Mouse (Mus musculus): ENCODE measurements around the gene Mettl21a.

DNA sequence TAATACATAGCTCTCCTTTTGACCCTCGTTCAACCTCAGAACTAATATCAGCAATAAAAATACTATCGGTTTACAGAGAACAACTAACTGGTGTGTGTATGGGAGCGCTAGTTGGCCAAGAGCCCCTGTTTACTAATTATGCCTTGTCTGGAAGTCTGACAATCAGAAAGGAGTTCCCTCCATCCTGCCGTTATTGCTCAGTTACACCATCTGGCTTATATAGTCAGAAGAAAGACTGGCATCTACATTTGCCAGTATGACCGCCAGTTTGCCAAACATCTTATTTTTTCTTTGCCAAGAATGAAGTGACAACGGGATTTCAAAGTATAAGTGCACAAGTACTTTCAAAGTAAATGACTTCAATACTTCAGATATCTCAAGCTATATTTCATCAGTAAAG is 24.0 kb upstream of the Mettl21a start:
- no peak for TF ChIP-seq CTCF (IDR thresholded peaks at IDR 0.05; ENCODE audit: low read depth, low read length)
- no peak for TF ChIP-seq POLR2A (IDR thresholded peaks at IDR 0.05; ENCODE audit: extremely low read depth, insufficient read depth, low read length)

Data from liver, adult 2 months (tissue).